Mouse (Mus musculus): ENCODE measurements around the gene Med22.

Gene Med22

GRCm38 (mm10) chr2:26862856-26863255 is 47.6 kb downstream of the Med22 start:
- 86% methylated on average over 3 of the region's 3 CpGs for WGBS
